Mouse (Mus musculus) liver, embryonic 14.5 days (tissue): ENCODE measurements at regions not wholly inside any gene's neighbourhood (a gene's known extent, or its start where the extent isn't known, plus 50 kb on each side); places are given as distances from the start of the nearest gene placed in this dataset.

Experiments used
- CTCF ChIP-seq: IDR thresholded peaks from 2 replicates; pipeline ENCODE4 v1.5.1; 2016; ENCODE audit warnings: antibody characterized with exemption, low read depth, control low read depth
- EP300 ChIP-seq: IDR thresholded peaks from 2 replicates; pipeline ENCODE4 v1.6.1; 2016; ENCODE audit warnings: antibody characterized with exemption, low read depth

DNA sequence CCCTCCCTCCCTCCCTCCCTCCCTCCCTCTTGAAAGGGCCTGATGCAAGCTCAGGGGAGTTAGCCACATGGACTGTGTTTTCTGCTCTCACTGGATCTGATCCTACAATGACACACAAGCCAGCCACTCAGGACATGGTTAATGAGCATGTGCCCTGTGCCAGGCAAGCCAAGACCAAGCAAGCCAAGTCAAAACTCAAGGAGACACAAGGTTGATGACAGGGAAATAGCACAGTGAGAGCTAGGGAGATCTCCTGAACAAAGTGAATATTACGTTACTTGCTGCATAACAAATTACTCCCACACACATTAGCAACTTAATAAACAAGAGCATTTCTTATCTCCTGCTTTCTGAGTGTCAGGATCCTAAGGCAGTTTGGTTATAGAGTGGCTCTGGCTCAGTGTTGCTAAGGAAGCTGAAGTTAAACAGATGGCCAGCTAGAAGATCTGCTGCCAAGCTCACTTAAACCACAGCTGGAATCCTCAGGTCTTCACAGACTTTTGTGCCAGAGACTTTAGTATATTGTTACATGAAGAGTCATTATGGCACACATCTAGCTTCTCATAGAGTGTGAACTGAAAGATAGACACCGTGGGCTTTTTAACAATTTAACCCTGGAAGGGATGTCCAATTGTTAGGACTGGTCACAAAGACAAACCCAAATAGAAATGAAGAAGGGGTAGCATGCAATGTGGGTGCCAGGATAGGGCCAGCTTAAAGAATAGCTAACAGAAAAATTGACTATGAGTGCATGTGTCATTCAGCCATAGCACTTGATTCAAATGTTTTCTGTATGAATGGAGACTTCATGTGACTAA, 77.9 kb downstream of the Pxdc1 start:
- no peak for TF ChIP-seq CTCF
- TF ChIP-seq EP300, result no peak
